Mouse (Mus musculus): ENCODE measurements around the gene Rhoc.
"Not testable (repeated sequence)": the region's sequence is repeated elsewhere in the genome, so short reads cannot be mapped to it uniquely, and the experiment has no call there.

The Rhoc gene

GRCm38 (mm10) chr3:104788561-104789311 lies 561 bp downstream of the Rhoc start:
- peak; percentile 40 to 46 for DNase-seq

- no peak for DNase-seq
Measured at GRCm38 (mm10) chr3:104789312-104789605, 1.1 kb downstream of the Rhoc start.

- DNase-seq, result no peak
Measured at GRCm38 (mm10) chr3:104789822-104790221, 1.6 kb downstream of the Rhoc start.

DNA sequence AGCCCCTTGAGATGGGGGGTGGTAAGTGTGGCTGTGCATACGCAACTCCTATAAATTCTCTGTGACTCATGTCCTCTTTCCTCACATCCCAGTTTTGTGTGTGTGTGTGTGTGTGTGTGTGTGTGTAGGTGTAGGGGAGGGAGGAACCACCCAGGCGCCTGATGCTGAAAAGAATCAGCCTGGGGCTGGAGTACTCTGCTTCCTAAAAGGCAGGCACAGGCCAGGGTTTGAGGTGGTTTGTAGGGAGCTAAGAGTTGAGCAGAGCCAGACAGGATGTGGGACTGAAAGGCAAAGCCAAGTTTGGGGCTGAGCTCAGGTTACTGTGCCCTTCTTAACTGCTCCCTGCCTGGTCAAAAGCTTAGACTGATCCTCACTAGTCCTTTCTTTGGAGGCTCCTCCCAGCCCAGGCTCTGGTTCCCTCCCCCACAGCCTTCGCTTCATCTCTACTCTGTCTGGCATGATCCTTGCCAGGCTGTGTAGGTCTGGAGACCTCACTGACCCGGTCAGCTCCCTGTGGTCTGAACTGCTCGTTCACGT lies 2.3 kb downstream of the Rhoc start:
- no peak for DNase-seq

- no peak for DNase-seq
Measured at GRCm38 (mm10) chr3:104791017-104791416, 2.8 kb downstream of the Rhoc start.

DNA sequence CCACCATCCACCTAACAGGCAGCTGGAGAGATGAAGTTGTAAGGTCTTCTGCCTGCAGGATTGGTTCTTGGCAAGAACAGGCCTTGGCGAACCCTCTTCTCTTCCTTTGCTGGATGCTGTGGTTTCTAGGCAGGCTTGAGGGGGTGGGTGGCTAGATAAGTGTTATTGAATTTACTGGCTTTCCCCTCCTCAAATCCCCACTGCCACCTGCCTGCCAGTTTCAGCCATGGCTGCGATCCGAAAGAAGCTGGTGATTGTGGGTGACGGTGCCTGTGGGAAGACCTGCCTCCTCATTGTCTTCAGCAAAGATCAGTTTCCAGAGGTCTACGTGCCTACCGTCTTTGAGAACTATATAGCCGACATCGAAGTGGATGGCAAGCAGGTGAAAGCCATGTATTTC lies 3.5 kb downstream of the Rhoc start:
- no peak for DNase-seq

DNA sequence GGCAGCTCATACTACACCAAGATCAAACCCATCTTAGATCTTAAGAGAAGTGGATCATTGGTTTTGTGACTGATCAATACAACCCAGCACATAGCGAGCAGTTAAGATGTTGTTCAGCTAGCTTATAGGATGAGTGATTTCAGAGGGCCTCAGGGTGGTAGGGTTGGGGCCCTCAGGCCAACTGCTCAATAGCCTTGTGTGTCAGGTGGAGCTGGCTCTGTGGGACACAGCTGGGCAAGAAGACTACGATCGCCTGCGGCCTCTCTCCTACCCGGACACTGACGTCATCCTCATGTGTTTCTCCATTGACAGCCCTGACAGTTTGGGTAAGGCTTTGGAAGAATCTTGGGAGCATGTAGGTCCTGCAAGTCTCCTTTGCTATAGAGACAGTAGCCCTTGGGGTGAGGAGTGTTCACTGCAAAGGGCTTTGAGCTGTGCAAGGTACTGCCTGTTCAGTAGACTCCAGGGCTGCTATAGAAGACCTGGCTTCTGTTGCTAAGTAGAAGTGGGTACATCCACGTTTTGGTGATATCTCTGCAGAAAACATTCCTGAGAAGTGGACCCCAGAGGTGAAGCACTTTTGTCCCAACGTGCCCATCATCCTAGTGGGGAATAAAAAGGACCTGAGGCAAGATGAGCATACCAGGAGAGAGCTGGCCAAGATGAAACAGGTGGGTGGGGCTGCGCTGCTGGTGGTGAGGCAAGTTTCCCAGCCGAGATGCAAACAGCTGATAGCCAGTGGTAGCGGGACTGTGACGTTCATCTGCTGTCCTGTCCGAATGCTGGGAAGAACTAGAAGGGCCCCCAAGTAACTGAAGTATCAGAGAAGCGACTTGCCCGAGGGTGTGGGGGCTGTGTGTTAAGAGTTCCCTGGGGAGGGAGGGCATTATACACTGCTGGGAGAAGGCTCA lies 4.4 kb downstream of the Rhoc start:
- no peak for DNase-seq

- DNase-seq, result no peak
Measured at GRCm38 (mm10) chr3:104793871-104794828, 6.0 kb downstream of the Rhoc start.

- DNase-seq, result no peak
Measured at GRCm38 (mm10) chr3:104794953-104795470, 6.8 kb downstream of the Rhoc start.

DNA sequence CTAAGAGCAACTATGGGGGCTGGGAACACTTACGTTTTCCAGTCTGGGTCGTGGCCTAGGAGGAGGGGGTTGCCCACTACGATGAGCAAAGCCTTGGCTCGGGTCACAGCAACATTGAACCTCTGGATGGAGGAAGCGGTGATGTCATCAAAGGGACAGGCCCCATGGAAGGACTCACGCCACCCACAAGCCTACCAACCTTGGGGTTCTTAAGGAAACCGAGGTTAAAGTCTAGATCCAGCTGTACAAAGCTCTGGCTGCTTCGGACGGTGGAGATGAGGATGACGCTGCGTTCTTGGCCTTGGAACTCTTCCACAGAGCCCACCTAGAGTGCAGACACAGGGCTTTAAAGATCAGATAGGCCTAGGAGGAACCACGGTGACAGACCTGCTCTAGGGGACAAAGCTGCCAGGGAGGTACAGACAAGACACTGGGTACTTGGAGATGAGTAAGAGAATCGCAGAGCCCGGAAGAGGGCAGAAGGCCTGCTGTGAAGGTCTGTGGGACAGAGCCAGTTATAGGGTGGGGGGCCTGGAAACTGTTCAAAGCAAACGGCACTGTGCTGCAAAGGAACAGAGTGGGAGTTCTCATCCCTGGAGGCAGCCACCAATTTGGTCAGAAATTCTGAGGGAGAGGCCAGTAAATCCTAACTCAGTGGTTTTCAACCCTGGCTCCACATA lies 7.6 kb downstream of the Rhoc start:
- DNase-seq, result no peak

GRCm38 (mm10) chr3:104796430-104797082 lies 8.4 kb downstream of the Rhoc start:
- no peak for DNase-seq

- no peak for DNase-seq
Measured at GRCm38 (mm10) chr3:104800681-104801080, 12.5 kb downstream of the Rhoc start.

DNA sequence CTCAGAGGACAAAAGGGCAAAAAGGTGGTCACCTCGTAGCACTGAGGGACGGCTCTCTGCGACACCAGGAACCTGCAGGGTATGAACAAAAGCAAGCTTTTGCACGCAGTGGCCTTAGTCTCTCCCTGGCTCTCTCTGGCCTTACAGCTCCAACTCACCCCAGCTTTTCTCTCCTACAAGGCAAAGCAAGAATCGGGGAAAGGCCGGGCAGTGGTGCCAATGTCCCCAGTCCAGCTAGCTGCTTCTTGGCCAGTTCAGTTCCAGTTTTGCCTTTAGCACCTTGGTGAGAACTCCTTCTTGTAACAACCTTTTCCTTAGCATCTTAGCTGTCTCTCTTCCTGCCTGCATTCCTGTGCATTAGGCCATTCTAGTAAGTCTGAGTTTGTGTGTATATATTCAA lies 13.3 kb downstream of the Rhoc start:
- DNase-seq, result no peak

DNA sequence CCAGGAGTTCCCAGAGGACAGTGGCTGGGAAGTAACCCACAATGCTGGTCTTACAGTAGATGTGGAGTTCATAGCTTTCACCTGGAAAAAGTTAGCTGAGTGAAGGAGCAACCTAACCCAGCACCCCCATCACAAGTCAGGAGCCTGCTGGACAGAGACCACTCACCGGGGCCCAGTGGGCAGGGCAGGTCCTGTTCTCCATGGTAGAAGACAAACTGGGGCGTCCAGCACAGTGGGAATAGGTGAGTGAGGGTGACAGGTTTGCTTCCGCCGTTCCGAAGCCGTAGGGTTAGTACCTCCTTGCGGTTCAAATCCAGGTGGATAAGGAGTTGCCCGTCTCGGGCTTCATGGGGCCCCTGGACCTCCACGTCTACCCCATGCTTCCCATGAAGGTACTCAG lies 16.1 kb downstream of the Rhoc start:
- no peak for DNase-seq

- no peak for DNase-seq
Measured at GRCm38 (mm10) chr3:104805539-104805938, 17.4 kb downstream of the Rhoc start.

GRCm38 (mm10) chr3:104811752-104812151 lies 23.6 kb downstream of the Rhoc start:
- DNase-seq, result no peak

DNA sequence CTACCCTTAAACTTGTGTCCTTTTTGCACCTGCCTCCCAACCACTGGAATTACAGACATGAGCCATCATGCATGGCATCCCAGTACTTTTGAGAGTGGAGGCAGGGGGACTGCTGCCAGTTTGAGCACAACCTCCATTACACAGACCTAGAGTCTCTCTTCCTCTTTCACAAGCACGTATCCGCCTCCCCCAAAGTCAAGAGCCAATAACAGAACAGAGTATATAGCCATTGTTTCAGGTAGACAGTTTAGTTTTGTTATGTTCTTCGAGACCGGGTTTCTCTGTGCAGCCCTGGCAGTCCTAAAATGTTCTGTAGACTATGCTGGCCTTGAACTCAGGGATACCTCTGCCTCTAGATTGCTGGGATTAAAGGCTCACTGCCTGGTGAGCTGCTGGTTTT lies 24.1 kb downstream of the Rhoc start:
- no peak for DNase-seq

DNA sequence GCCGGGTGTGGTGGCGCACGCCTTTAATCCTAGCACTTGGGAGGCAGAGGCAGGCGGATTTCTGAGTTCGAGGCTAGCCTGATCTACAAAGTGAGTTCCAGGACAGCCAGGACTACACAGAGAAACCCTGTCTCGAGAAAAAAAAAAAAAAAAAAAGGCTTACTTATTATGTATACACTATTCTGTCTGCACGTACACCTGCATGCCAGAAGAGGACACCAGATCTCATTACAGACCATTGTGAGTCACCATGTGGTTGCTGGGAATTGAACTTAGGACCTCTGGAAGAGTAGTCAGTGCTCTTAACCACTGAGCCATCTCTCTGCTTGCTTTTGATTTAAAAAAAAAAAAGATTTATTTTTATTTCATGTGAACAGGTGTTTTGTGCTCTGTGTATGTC lies 25.1 kb downstream of the Rhoc start:
- not testable (repeated sequence) for DNase-seq

DNA sequence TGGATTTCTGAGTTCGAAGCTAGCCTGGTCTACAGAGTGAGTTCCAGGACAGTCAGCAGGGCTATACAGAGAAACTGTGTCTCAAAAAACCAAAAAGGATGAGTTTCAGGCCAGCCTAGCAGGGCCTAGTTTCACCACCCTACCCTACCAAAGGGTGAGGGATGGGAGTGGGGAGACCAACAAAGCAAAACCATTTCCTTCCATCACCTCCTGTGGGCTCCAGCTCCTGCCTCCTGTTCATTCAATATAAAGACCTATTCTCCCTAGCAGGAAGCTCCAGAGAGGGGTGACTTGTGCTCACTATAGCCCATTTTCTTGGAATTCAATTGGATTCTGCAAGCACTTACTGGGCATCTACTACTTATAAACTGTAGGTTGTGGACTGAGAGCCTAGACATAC lies 26.6 kb downstream of the Rhoc start:
- no peak for DNase-seq

GRCm38 (mm10) chr3:104815346-104815745 lies 27.2 kb downstream of the Rhoc start:
- no peak for DNase-seq

DNA sequence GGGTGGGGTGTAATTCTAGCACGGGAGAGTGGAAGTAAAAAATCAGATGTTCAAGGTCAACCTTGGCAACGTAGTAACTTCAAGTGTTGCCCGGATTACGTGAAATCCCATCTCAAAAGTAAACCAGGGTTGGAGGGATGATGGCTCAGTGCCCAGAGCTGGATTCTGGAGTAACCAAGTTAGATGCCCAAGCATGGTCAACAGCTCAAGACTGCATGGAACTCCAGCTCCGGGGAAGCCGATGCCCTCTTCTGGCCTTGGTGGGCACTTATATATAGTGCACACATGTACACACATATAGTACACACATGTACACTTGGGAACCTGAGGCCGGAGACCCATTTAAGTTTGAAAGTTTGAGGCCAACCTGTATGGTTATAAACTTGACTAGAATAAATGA lies 28.0 kb downstream of the Rhoc start:
- no peak for DNase-seq

All from thymus, postnatal 36 days (tissue).